Mouse (Mus musculus) liver, postnatal 0 days (tissue): ENCODE results near the gene Golga5.

Experiments
- CTCF ChIP-seq: sonication (generic); IDR thresholded peaks from 2 replicates; pipeline ENCODE4 v1.5.1; 2016; ENCODE audit warnings: antibody characterized with exemption, low read depth
- EP300 ChIP-seq: IDR thresholded peaks from 2 replicates; pipeline ENCODE4 v1.6.1; 2016; ENCODE audit warnings: antibody characterized with exemption, low read depth, mild to moderate bottlenecking

GRCm38 (mm10) chr12:102511363-102511762 is 42.4 kb downstream of the Golga5 start:
- TF ChIP-seq CTCF (no peak), EP300 (no peak)
